Mouse (Mus musculus) inflammation-experienced regulatory T-cells, adult 6 months (primary cell): ENCODE data around the gene Ndufs8. TPM values are rescaled to one million over a fixed set of nuclear protein-coding genes. Genes with fewer than 3 reads are reported as not detected.

Source experiments
- ATAC-seq: one replicate; pipeline ENCODE4 v1.8.0; 2017
- polyA plus RNA-seq, 3 experiments: library from polyadenylated mRNA; unstranded; fragments of 100-300 nt; shearing (Covaris generic); gene quantifications; one replicate each; pipeline ENCODE4 v1.2.1; 2017

The Ndufs8 gene
- polyA plus RNA-seq, 3 experiments from 2014 or later = 219 to 266 (median 256) TPM

GRCm38 (mm10) chr19:3903648-3904362 lies 8.8 kb downstream of the Ndufs8 start:
- no peak for ATAC-seq

- ATAC-seq = no peak
Observed at GRCm38 (mm10) chr19:3902966-3903365, 9.6 kb downstream of the Ndufs8 start.

GRCm38 (mm10) chr19:3899618-3900017 lies 13.0 kb downstream of the Ndufs8 start:
- no peak for ATAC-seq

GRCm38 (mm10) chr19:3898952-3899351 lies 13.6 kb downstream of the Ndufs8 start:
- no peak for ATAC-seq

GRCm38 (mm10) chr19:3897557-3897956 lies 15.0 kb downstream of the Ndufs8 start:
- ATAC-seq = no peak

- no peak for ATAC-seq
Observed at GRCm38 (mm10) chr19:3896208-3896607, 16.4 kb downstream of the Ndufs8 start.

- no peak for ATAC-seq
Observed at GRCm38 (mm10) chr19:3895171-3895631, 17.4 kb downstream of the Ndufs8 start.

GRCm38 (mm10) chr19:3894294-3894693 lies 18.3 kb downstream of the Ndufs8 start:
- ATAC-seq = no peak

- ATAC-seq = no peak
Observed at GRCm38 (mm10) chr19:3893545-3894116, 18.9 kb downstream of the Ndufs8 start.

GRCm38 (mm10) chr19:3890181-3890580 lies 22.4 kb downstream of the Ndufs8 start:
- no peak for ATAC-seq

GRCm38 (mm10) chr19:3889096-3889495 lies 23.5 kb downstream of the Ndufs8 start:
- no peak for ATAC-seq

- ATAC-seq = no peak
Observed at GRCm38 (mm10) chr19:3884325-3884990, 28.1 kb downstream of the Ndufs8 start.

- no peak for ATAC-seq
Observed at GRCm38 (mm10) chr19:3882214-3882613, 30.4 kb downstream of the Ndufs8 start.

- no peak for ATAC-seq
Observed at GRCm38 (mm10) chr19:3880054-3880848, 32.3 kb downstream of the Ndufs8 start.

- no peak for ATAC-seq
Observed at GRCm38 (mm10) chr19:3875045-3875444, 37.5 kb downstream of the Ndufs8 start.

- ATAC-seq = no peak
Observed at GRCm38 (mm10) chr19:3872373-3872772, 40.2 kb downstream of the Ndufs8 start.

GRCm38 (mm10) chr19:3871468-3871867 lies 41.1 kb downstream of the Ndufs8 start:
- no peak for ATAC-seq

- ATAC-seq = no peak
Observed at GRCm38 (mm10) chr19:3868290-3868689, 44.3 kb downstream of the Ndufs8 start.

GRCm38 (mm10) chr19:3864960-3865359 lies 47.6 kb downstream of the Ndufs8 start:
- ATAC-seq = no peak

- ATAC-seq = no peak
Observed at GRCm38 (mm10) chr19:3862713-3863112, 49.9 kb downstream of the Ndufs8 start.
